Mouse (Mus musculus) frontal cortex, postnatal 14 days (tissue): ENCODE measurements around the gene Atp6v0c.

Experiments used
- DNase-seq, 2 experiments: peaks; one replicate each; pipeline ENCODE4 v3.0.0; 2022; ENCODE audit warnings: low spot score in 2 of 2

Atp6v0c gene

GRCm38 (mm10) chr17:24169317-24170065, at the start of gene Atp6v0c:
Gene Atp6v0c, minus strand, starts transcription at chr17:24169702.
- DNase-seq = peak; percentile 93 to 94

GRCm38 (mm10) chr17:24216836-24217235, 47.3 kb upstream of the Atp6v0c start:
- DNase-seq = no peak

- no peak for DNase-seq
These were observed 43.7 kb upstream of the Atp6v0c start for GRCm38 (mm10) chr17:24213186-24213585.

- no peak for DNase-seq
These were observed 43.0 kb upstream of the Atp6v0c start for GRCm38 (mm10) chr17:24212441-24213018.

- DNase-seq = peak; percentile 79 to 84
These were observed 42.3 kb upstream of the Atp6v0c start for GRCm38 (mm10) chr17:24211631-24212440.

GRCm38 (mm10) chr17:24210591-24210990, 41.1 kb upstream of the Atp6v0c start:
- DNase-seq = no peak

GRCm38 (mm10) chr17:24209916-24210240, 40.4 kb upstream of the Atp6v0c start:
- no peak for DNase-seq

GRCm38 (mm10) chr17:24209043-24209915, 39.8 kb upstream of the Atp6v0c start, which contains the start of gene Ntn3:
Gene Ntn3, minus strand, starts transcription at chr17:24209531.
- DNase-seq = peak; percentile 45 to 53

GRCm38 (mm10) chr17:24208641-24209042, 39.1 kb upstream of the Atp6v0c start:
- DNase-seq = peak in 1 of 2 experiments; percentile 40

- DNase-seq = peak in 1 of 2 experiments; percentile 25
These were observed 38.5 kb upstream of the Atp6v0c start for GRCm38 (mm10) chr17:24207768-24208640.

- DNase-seq = peak; percentile 58 to 64
These were observed 37.2 kb upstream of the Atp6v0c start for GRCm38 (mm10) chr17:24206451-24207351.

- DNase-seq = peak in 1 of 2 experiments; percentile 55
These were observed 36.4 kb upstream of the Atp6v0c start for GRCm38 (mm10) chr17:24205908-24206361.

- peak; percentile 88 to 92 for DNase-seq
These were observed 35.9 kb upstream of the Atp6v0c start, which contains the start of gene Tbc1d24 for GRCm38 (mm10) chr17:24205284-24205888. Gene Tbc1d24, minus strand, starts transcription at chr17:24205562.

GRCm38 (mm10) chr17:24204846-24205245, 35.3 kb upstream of the Atp6v0c start:
- no peak for DNase-seq

GRCm38 (mm10) chr17:24203611-24204534, 34.4 kb upstream of the Atp6v0c start:
- no peak for DNase-seq

- no peak for DNase-seq
These were observed 33.6 kb upstream of the Atp6v0c start for GRCm38 (mm10) chr17:24203068-24203467.

- DNase-seq = no peak
These were observed 31.6 kb upstream of the Atp6v0c start for GRCm38 (mm10) chr17:24201092-24201491.

GRCm38 (mm10) chr17:24199741-24200140, 30.2 kb upstream of the Atp6v0c start:
- no peak for DNase-seq
